Mouse (Mus musculus): ENCODE results near the gene Lhb. TPM values are rescaled to one million over a fixed set of nuclear protein-coding genes. Genes with fewer than 3 reads are reported as not detected.

Lhb gene
- polyA plus RNA-seq, 1 experiment from 2014 or later: 0.45 TPM

GRCm38 (mm10) chr7:45467090-45467670 is 46.6 kb downstream of the Lhb start:
- Histone ChIP-seq H3K9ac (peak overlapping the region; percentile 84), H3K27me3 (replicated peaks) (no peaks in the 10 kb centered on the region), H3K4me1 (peaks cover 23% of the 10 kb centered on the region), H3K4me2 (peak overlapping the region; percentile 83), H3K4me3 (peak overlapping the region; percentile 76), H3K9me3 (no peaks in the 10 kb centered on the region), H3K36me3 (replicated peaks) (peaks cover 15% of the 10 kb centered on the region), H3K27ac (peak overlapping the region; percentile 60)
- no peak; the same call in 1 of the 2 replicates for ATAC-seq (replicated peaks)
- WGBS: 37% methylated on average over 7 of the region's 7 CpGs

GRCm38 (mm10) chr7:45470869-45471268 is 50.2 kb downstream of the Lhb start:
- Histone ChIP-seq H3K9me3 (no peaks in the 10 kb centered on the region), H3K27me3 (replicated peaks) (no peaks in the 10 kb centered on the region), H3K4me1 (peaks cover 9% of the 10 kb centered on the region), H3K4me2 (no peak overlapping the region), H3K27ac (no peak overlapping the region), H3K36me3 (replicated peaks) (no peaks in the 10 kb centered on the region), H3K9ac (no peak overlapping the region), H3K4me3 (no peak overlapping the region)
- 9% methylated on average over 3 of the region's 3 CpGs for WGBS
- ATAC-seq (replicated peaks): no peak

Small RNA genes within 50 kb of the gene (microRNA-seq; reads per million reads assigned to microRNA genes)
- not detected for gene Gm22133

Other genes starting within 250 kb of the Lhb start
- gene Gfy, start 241.3 kb upstream of the Lhb start, polyA plus RNA-seq (2015; fragmentation: Nextera tagmentation; extraction: Ambion mirVana): not detected in 2 replicates
- 0.68 and 0.93 TPM in 2 replicates for gene Pth2, start 239.8 kb upstream of the Lhb start, polyA plus RNA-seq (2015; fragmentation: Nextera tagmentation; extraction: Ambion mirVana)
- 0.63 and 0.84 TPM in 2 replicates for gene Ccdc155, start 215.9 kb upstream of the Lhb start, polyA plus RNA-seq (2015; fragmentation: Nextera tagmentation; extraction: Ambion mirVana)
- 4.0 and 5.8 TPM in 2 replicates for gene Dkkl1, start 208.7 kb upstream of the Lhb start, polyA plus RNA-seq (2015; fragmentation: Nextera tagmentation; extraction: Ambion mirVana)
- gene Tead2, start 205.1 kb upstream of the Lhb start, polyA plus RNA-seq (2015; fragmentation: Nextera tagmentation; extraction: Ambion mirVana): 45.7 and 55.8 TPM in 2 replicates
- gene Cd37, start 181.7 kb upstream of the Lhb start, polyA plus RNA-seq (2015; fragmentation: Nextera tagmentation; extraction: Ambion mirVana): 1.3 and 1.7 TPM in 2 replicates
- 0.50 and 0.91 TPM in 2 replicates for gene Slc6a16, start 179.7 kb upstream of the Lhb start, polyA plus RNA-seq (2015; fragmentation: Nextera tagmentation; extraction: Ambion mirVana)
- gene Slc6a21, start 143.3 kb upstream of the Lhb start, polyA plus RNA-seq (2015; fragmentation: Nextera tagmentation; extraction: Ambion mirVana): not detected in 2 replicates
- 10.7 and 12.7 TPM in 2 replicates for gene Trpm4, start 87.0 kb upstream of the Lhb start, polyA plus RNA-seq (2015; fragmentation: Nextera tagmentation; extraction: Ambion mirVana)
- 0.23 and 0.26 TPM in 2 replicates for gene Hrc, start 85.5 kb upstream of the Lhb start, polyA plus RNA-seq (2015; fragmentation: Nextera tagmentation; extraction: Ambion mirVana)
- gene Ppfia3, start 53.8 kb upstream of the Lhb start, polyA plus RNA-seq (2015; fragmentation: Nextera tagmentation; extraction: Ambion mirVana): 29.9 and 31.3 TPM in 2 replicates
- 24.4 TPM in 2 replicates for gene Lin7b, start 50.2 kb upstream of the Lhb start, polyA plus RNA-seq (2015; fragmentation: Nextera tagmentation; extraction: Ambion mirVana)
- gene Snrnp70, start 25.1 kb upstream of the Lhb start, polyA plus RNA-seq (2015; fragmentation: Nextera tagmentation; extraction: Ambion mirVana): 202 and 214 TPM in 2 replicates
- not detected in 2 replicates for gene Kcna7, start 15.2 kb upstream of the Lhb start, polyA plus RNA-seq (2015; fragmentation: Nextera tagmentation; extraction: Ambion mirVana)
- gene Ntf5, start 7.1 kb upstream of the Lhb start, polyA plus RNA-seq (2015; fragmentation: Nextera tagmentation; extraction: Ambion mirVana): 0.10 TPM in 1 of 2 replicates, not detected in the other
- gene Gys1, start 14.0 kb downstream of the Lhb start, polyA plus RNA-seq (2015; fragmentation: Nextera tagmentation; extraction: Ambion mirVana): 21.0 and 22.7 TPM in 2 replicates
- gene Ruvbl2, start 17.3 kb downstream of the Lhb start, polyA plus RNA-seq (2015; fragmentation: Nextera tagmentation; extraction: Ambion mirVana): 107 and 117 TPM in 2 replicates
- gene Ftl1, start 39.1 kb downstream of the Lhb start, polyA plus RNA-seq (2015; fragmentation: Nextera tagmentation; extraction: Ambion mirVana): 6,021 and 6,209 TPM in 2 replicates
- 257 and 261 TPM in 2 replicates for gene Bax, start 46.1 kb downstream of the Lhb start, polyA plus RNA-seq (2015; fragmentation: Nextera tagmentation; extraction: Ambion mirVana)
- gene Tulp2, start 61.1 kb downstream of the Lhb start, polyA plus RNA-seq (2015; fragmentation: Nextera tagmentation; extraction: Ambion mirVana): 0.08 and 0.23 TPM in 2 replicates
- not detected in 2 replicates for gene Gm45808, start 66.0 kb downstream of the Lhb start, polyA plus RNA-seq (2015; fragmentation: Nextera tagmentation; extraction: Ambion mirVana)
- 4.0 and 4.1 TPM in 2 replicates for gene Dhdh, start 68.0 kb downstream of the Lhb start, polyA plus RNA-seq (2015; fragmentation: Nextera tagmentation; extraction: Ambion mirVana)
- 118 and 121 TPM in 2 replicates for gene Nucb1, start 89.6 kb downstream of the Lhb start, polyA plus RNA-seq (2015; fragmentation: Nextera tagmentation; extraction: Ambion mirVana)
- 11.7 and 12.5 TPM in 2 replicates for gene Ppp1r15a, start 105.4 kb downstream of the Lhb start, polyA plus RNA-seq (2015; fragmentation: Nextera tagmentation; extraction: Ambion mirVana)
- 1.3 TPM in 2 replicates for gene Plekha4, start 105.5 kb downstream of the Lhb start, polyA plus RNA-seq (2015; fragmentation: Nextera tagmentation; extraction: Ambion mirVana)
- gene Hsd17b14, start 134.1 kb downstream of the Lhb start, polyA plus RNA-seq (2015; fragmentation: Nextera tagmentation; extraction: Ambion mirVana): 0.37 TPM in 1 of 2 replicates, not detected in the other
- gene Bcat2, start 149.3 kb downstream of the Lhb start, polyA plus RNA-seq (2015; fragmentation: Nextera tagmentation; extraction: Ambion mirVana): 23.8 and 27.1 TPM in 2 replicates
- gene Fgf21, start 194.7 kb downstream of the Lhb start, polyA plus RNA-seq (2015; fragmentation: Nextera tagmentation; extraction: Ambion mirVana): not detected in 2 replicates
- gene Fut1, start 196.5 kb downstream of the Lhb start, polyA plus RNA-seq (2015; fragmentation: Nextera tagmentation; extraction: Ambion mirVana): not detected in 2 replicates
- not detected in 2 replicates for gene Izumo1, start 201.0 kb downstream of the Lhb start, polyA plus RNA-seq (2015; fragmentation: Nextera tagmentation; extraction: Ambion mirVana)
- 21.8 and 23.1 TPM in 2 replicates for gene Rasip1, start 206.7 kb downstream of the Lhb start, polyA plus RNA-seq (2015; fragmentation: Nextera tagmentation; extraction: Ambion mirVana)
- 3.6 and 3.8 TPM in 2 replicates for gene Mamstr, start 219.2 kb downstream of the Lhb start, polyA plus RNA-seq (2015; fragmentation: Nextera tagmentation; extraction: Ambion mirVana)
- 0.05 and 0.18 TPM in 2 replicates for gene Fut2, start 245.6 kb downstream of the Lhb start, polyA plus RNA-seq (2015; fragmentation: Nextera tagmentation; extraction: Ambion mirVana)

Measured in midbrain, embryonic 15.5 days (tissue).